Mouse (Mus musculus) lung, embryonic 14.5 days (tissue): Measurements from ENCODE around the gene Olfr573-ps1. TPM values are rescaled to one million over a fixed set of nuclear protein-coding genes. Genes with fewer than 3 reads are reported as not detected.

Experiments
- ATAC-seq: fragments of 200-750 bp; cut with Nextera tagmentation; 2 replicates; pipeline ENCODE4 v1.8.0; 2017; ENCODE audit warnings: mild to moderate bottlenecking, moderate TSS enrichment, moderate library complexity; ENCODE audit not compliant: insufficient read depth
- DNase-seq: peaks from one replicate; pipeline ENCODE4 v3.0.0-alpha.2; 2015
- H3K27ac ChIP-seq: fragments of 300-500 bp; sonication (generic); 2 replicates; pipeline ENCODE4 v1.5.1; 2014; ENCODE audit warnings: low read depth, mild to moderate bottlenecking, moderate library complexity
- H3K27me3 ChIP-seq: fragments of 300-500 bp; sonication (generic); 2 replicates; pipeline ENCODE4 v1.6.1; 2014; ENCODE audit warnings: low read length, control low read depth; ENCODE audit not compliant: insufficient read depth
- H3K36me3 ChIP-seq: fragments of 300-500 bp; sonication (generic); 2 replicates; pipeline ENCODE4 v1.6.1; 2014; ENCODE audit warnings: control low read depth; ENCODE audit not compliant: insufficient read depth
- H3K4me1 ChIP-seq: fragments of 300-500 bp; sonication (generic); 2 replicates; pipeline ENCODE4 v1.6.1; 2014; ENCODE audit warnings: antibody characterized with exemption, control low read depth; ENCODE audit not compliant: insufficient read depth
- H3K4me2 ChIP-seq: fragments of 300-500 bp; sonication (generic); 2 replicates; pipeline ENCODE4 v1.6.1; 2014; ENCODE audit warnings: mild to moderate bottlenecking
- H3K4me3 ChIP-seq: fragments of 300-500 bp; sonication (generic); 2 replicates; pipeline ENCODE4 v1.5.1; 2014; ENCODE audit warnings: low read depth, low read length
- H3K9ac ChIP-seq: fragments of 300-500 bp; sonication (generic); 2 replicates; pipeline ENCODE4 v1.6.1; 2014
- H3K9me3 ChIP-seq: fragments of 300-500 bp; sonication (generic); 2 replicates; pipeline ENCODE4 v1.6.1; 2016; ENCODE audit warnings: low read depth, low read length, control low read depth
- CTCF ChIP-seq: IDR thresholded peaks from 2 replicates; pipeline ENCODE4 v1.5.1; 2016; ENCODE audit warnings: antibody characterized with exemption, low read depth
- WGBS: fragments of 180-500 bp; shearing (Covaris S2); extraction: QIAGEN DNeasy Blood & Tissue Kit; methylation state at CpG from one replicate; pipeline ENCODE4 v1.1.7; 2014; 5-methylcytosine and 5-hydroxymethylcytosine counted together
- polyA plus RNA-seq: library from polyadenylated mRNA; unstranded; fragments of >200 nt; fragmentation: Nextera tagmentation; extraction: Ambion mirVana; gene quantifications from 2 replicates; pipeline ENCODE4 v1.2.1, GENCODE M21; 2014

The Olfr573-ps1 gene
- polyA plus RNA-seq, 1 experiment from 2014 or later: not detected

GRCm38 (mm10) chr7:102916405-102916804 lies 26.0 kb downstream of the Olfr573-ps1 start:
- Histone ChIP-seq H3K27me3 (no peaks in the 10 kb centered on the region), H3K27ac (no peak overlapping the region), H3K4me3 (no peak overlapping the region), H3K9me3 (no peaks in the 10 kb centered on the region), H3K4me2 (no peak overlapping the region), H3K4me1 (no peaks in the 10 kb centered on the region), H3K9ac (no peak overlapping the region), H3K36me3 (no peaks in the 10 kb centered on the region)
- peak; percentile 4 for DNase-seq
- TF ChIP-seq CTCF: no peak
- 35% methylated on average over 5 of the region's 5 CpGs for WGBS
- peak; percentile 54; the same call in 1 of the 2 replicates for ATAC-seq

- Histone ChIP-seq H3K9ac (no peak overlapping the region), H3K4me1 (no peaks in the 10 kb centered on the region), H3K9me3 (no peaks in the 10 kb centered on the region), H3K36me3 (no peaks in the 10 kb centered on the region), H3K4me3 (no peak overlapping the region), H3K27me3 (no peaks in the 10 kb centered on the region), H3K4me2 (no peak overlapping the region), H3K27ac (no peak overlapping the region)
- 19% methylated on average over 1 of the region's 1 CpGs for WGBS
- ATAC-seq: no peak
- no peak for TF ChIP-seq CTCF
- no peak for DNase-seq
Observed at GRCm38 (mm10) chr7:102915261-102915660, 27.1 kb downstream of the Olfr573-ps1 start.

Other genes starting within 250 kb of the Olfr573-ps1 start
- gene Olfr557, start 246.7 kb downstream of the Olfr573-ps1 start, polyA plus RNA-seq: not detected in 2 replicates
- 0.12 TPM in 1 of 2 replicates, not detected in the other for gene Olfr558, start 240.4 kb downstream of the Olfr573-ps1 start, polyA plus RNA-seq
- not detected in 2 replicates for gene Olfr33, start 223.5 kb downstream of the Olfr573-ps1 start, polyA plus RNA-seq
- gene Olfr559, start 215.1 kb downstream of the Olfr573-ps1 start, polyA plus RNA-seq: not detected in 2 replicates
- not detected in 2 replicates for gene Olfr560, start 183.2 kb downstream of the Olfr573-ps1 start, polyA plus RNA-seq
- 0.09 and 0.12 TPM in 2 replicates for gene Olfr78, start 183.1 kb downstream of the Olfr573-ps1 start, polyA plus RNA-seq
- gene Olfr561, start 171.4 kb downstream of the Olfr573-ps1 start, polyA plus RNA-seq: not detected in 2 replicates
- gene Olfr564, start 139.1 kb downstream of the Olfr573-ps1 start, polyA plus RNA-seq: not detected in 2 replicates
- gene Olfr566, start 83.8 kb downstream of the Olfr573-ps1 start, polyA plus RNA-seq: not detected in 2 replicates
- not detected in 2 replicates for gene Olfr568, start 65.5 kb downstream of the Olfr573-ps1 start, polyA plus RNA-seq
- gene Olfr569, start 51.7 kb downstream of the Olfr573-ps1 start, polyA plus RNA-seq: not detected in 2 replicates
- gene Olfr570, start 48.0 kb downstream of the Olfr573-ps1 start, polyA plus RNA-seq: not detected in 2 replicates
- gene Olfr571, start 25.0 kb downstream of the Olfr573-ps1 start, polyA plus RNA-seq: not detected in 2 replicates
- gene Olfr572, start 18.2 kb downstream of the Olfr573-ps1 start, polyA plus RNA-seq: not detected in 2 replicates
- not detected in 2 replicates for gene Olfr574, start 5.9 kb upstream of the Olfr573-ps1 start, polyA plus RNA-seq
- not detected in 2 replicates for gene Olfr575, start 16.2 kb upstream of the Olfr573-ps1 start, polyA plus RNA-seq
- gene Olfr576, start 20.1 kb upstream of the Olfr573-ps1 start, polyA plus RNA-seq: not detected in 2 replicates
- gene Olfr577, start 33.4 kb upstream of the Olfr573-ps1 start, polyA plus RNA-seq: not detected in 2 replicates
- not detected in 2 replicates for gene Olfr578, start 46.7 kb upstream of the Olfr573-ps1 start, polyA plus RNA-seq
- not detected in 2 replicates for gene Olfr582, start 95.4 kb upstream of the Olfr573-ps1 start, polyA plus RNA-seq
- gene Olfr583, start 108.7 kb upstream of the Olfr573-ps1 start, polyA plus RNA-seq: not detected in 2 replicates
- not detected in 2 replicates for gene Olfr584, start 139.3 kb upstream of the Olfr573-ps1 start, polyA plus RNA-seq
- gene Olfr585, start 155.1 kb upstream of the Olfr573-ps1 start, polyA plus RNA-seq: not detected in 2 replicates
- not detected in 2 replicates for gene Olfr586, start 183.1 kb upstream of the Olfr573-ps1 start, polyA plus RNA-seq
- gene Olfr588-ps1, start 198.3 kb upstream of the Olfr573-ps1 start, polyA plus RNA-seq: not detected in 2 replicates
- not detected in 2 replicates for gene Olfr589, start 213.8 kb upstream of the Olfr573-ps1 start, polyA plus RNA-seq
- gene Olfr591, start 235.8 kb upstream of the Olfr573-ps1 start, polyA plus RNA-seq: not detected in 2 replicates
- gene Olfr592, start 242.2 kb upstream of the Olfr573-ps1 start, polyA plus RNA-seq: not detected in 2 replicates